Mouse (Mus musculus) lung, postnatal 14 days (tissue): Measurements from ENCODE around the gene Pcgf3.

Source experiments
- DNase-seq: peaks from one replicate; pipeline ENCODE4 v3.0.0; 2021

Pcgf3 gene

DNA sequence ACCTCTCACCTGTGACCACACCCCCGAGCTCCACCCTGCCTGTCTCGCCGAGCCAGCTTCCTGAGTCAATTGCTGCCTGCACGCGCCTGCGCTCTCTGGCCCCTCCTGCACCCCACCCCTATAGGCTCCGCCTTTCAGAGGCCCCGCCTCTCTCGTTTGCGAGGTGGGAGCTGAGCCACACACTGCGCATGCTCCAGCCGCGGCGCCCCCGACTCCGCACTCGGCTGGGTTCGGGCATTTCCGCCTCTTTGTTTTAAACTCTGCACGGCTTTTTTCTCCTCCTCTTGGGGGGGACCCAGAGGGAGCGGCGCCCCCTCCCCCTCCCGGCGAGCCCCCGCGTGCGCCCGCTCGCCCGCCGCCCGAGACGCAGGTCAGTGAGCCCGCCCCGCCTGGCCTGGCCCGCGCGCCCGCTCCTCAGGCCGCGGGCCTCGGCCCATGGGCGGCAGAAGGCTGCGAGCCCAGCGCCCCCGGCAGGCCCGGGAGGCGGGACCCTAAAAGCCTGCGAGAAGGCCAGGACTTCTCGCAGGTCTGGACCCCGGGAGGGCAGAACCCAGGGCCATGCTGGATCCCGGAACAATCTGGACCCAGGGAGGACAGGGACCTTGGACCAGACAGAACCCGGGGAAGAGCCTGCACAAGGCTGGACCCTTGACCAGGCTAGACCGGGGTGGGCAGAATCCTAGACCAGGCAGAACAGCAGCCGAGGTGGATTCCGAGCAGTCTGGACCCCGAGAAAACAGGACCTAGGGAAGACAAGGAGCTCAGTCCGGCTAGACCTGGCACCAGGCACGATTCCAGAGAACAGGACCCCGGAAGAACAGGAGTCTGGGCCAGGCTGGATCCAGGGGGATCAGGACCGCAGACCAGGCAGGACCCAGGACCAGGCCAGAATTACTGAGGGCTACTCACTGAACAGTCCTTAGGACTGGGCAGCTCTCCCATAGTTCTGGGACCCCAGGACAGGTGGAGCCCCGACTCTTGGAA is at the start of gene Pcgf3:
TSS of gene Pcgf3 (plus strand) at position 151 of the 984 bp plus-strand sequence.
- DNase-seq, result peak; percentile 98

DNA sequence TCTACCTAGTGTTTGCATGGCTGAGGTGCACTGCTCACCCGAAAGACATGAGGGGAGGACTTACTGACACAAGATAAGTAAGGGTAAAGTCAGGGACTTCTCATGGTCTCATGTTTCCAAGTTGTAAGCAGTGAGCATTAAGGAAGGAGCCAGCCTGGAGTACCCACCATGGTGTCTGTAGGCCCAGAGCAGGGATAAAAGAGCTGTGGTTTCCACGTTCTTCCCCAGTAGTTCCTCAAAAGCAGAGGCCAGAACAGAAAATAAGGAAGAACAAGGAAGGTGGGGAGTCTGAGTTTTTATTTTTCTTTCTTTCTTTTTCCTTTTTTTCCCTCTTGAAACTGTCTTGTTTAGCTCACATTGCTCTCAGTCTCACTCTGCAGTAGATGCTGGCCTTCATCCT is 46.3 kb upstream of the Pcgf3 start:
- DNase-seq, result no peak

DNA sequence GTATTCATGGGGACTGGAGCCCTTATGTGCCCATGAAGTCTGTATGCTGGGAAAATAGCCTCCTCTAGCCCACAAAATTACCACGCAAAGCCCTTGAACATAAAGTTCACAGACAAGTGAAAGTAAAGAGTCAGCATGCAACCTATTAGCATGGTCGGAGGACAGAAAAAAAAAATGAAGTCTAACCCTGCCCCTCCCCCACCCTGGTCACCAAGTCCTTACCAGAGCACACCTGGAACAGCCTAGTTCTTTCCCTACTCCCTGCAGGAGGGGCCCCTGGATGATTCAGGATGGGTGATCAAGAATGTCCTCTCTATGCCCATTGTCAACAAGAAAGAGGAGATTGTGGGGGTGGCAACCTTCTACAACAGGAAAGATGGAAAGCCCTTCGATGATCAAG is 38.3 kb upstream of the Pcgf3 start:
- DNase-seq, result no peak

DNA sequence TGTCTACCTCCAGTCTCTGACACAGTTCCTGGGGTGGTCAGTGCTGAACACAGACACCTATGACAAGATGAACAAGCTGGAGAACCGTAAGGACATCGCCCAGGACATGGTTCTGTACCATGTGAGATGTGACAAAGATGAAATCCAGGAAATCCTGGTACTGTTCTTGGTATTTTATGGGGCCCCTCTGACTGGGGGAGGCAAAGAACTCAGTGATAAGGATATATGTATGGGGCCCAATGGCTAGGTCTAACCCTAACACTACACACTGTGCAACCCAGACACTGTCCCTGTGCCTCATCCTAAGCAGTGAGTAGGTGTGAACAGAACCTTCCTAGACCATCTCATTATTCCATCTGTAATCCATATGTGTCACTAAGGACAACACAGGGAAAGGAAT is 37.6 kb upstream of the Pcgf3 start:
- DNase-seq, result no peak

DNA sequence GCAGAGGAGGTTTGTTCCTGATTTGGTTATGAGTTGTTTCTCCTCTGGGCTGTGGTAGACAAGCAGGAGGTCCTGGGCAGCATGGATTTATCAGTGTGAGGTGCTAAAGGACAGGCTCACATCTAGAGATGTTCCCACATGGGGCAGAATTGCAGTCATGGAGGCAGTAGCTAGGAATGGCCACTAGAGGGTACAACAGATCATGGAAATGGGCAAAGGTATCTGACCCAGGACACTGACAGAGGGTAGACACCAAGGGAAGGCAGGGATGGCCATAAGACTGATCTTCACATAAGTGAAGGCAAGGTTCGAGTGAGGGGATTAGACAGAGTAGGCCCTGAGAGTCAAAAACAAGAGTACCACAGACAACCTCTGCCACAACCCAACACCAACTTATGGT is 33.8 kb upstream of the Pcgf3 start:
- DNase-seq, result peak; percentile 60

DNA sequence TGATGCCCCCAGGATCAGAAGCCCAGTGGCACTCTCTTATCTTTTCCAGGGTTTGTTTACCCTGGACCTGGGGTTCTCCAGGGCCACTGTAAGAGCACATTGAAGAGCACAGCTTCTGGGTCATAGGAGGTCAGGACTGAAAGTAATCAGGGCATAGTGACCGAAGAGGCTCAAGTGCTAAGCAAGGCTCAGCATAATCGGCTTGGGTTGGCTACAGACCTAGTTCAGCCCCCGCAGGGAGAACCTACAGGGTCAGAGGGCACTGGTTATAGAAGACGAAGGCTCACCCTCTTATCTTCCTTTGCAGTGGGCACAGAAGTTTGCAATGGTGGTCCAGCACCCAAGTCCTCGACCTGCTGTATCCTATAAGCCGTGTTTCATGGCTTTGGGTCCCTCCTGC is 29.8 kb upstream of the Pcgf3 start:
- no peak for DNase-seq

DNA sequence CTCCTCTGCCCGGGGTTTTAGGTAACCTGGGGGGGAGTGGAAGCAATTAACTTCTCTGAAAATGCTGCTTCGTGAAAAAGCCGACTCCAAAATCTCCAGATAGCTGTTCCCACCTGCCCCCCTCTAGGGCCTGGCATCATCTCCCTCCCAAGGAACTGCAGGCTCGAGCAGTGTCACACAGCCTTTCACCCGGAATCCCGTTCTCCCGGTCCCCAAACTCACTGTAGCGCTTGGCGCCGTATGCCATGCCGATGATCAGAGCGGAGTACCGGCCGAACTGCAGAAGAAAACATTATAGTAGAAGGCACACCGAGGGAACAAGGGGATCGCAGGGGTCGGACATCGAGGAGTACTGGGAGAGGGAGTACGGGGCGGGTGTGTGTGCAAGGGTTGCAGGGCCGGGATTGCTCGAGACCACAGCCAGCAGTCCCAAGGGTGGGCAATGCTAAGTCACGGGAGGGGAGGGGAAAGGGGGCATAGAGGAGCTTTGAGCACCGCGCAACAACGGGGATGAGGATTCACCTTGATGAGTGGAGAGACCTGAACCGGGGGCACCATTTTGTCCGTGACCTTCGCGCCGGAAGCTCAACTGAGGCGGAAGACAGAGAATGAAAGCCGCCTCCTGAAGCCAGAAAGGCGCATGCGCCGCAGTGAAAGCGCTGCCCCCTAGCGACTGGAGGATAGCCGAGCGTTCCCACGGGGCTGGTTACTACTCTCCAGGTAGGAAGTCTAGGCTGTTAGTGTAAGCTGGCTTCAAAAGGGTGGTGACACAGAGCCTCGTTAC is 27.0 kb upstream of the Pcgf3 start, which contains the start of gene Atp5k:
TSS of gene Atp5k (minus strand) at position 645 of the 784 bp plus-strand sequence.
- peak; percentile 95 for DNase-seq

DNA sequence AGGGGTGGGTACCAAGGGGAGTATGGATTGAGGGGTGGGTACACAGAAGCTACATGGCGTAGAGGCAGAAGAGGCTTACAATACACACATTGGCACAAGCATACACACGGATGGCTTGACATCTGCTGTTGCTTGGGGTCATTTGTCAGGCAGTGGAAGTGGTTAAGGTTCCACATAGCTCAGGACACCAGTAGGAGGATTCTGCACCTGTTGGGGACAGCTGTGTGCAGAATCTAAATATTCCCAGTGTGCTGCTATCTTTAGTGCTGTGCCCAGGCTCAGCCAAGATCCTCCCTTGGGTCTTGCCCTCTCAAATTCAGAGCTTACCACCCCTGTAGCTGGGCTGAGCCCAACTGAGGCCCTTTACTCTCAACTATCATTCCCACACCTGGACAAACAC is 24.9 kb upstream of the Pcgf3 start:
- no peak for DNase-seq

DNA sequence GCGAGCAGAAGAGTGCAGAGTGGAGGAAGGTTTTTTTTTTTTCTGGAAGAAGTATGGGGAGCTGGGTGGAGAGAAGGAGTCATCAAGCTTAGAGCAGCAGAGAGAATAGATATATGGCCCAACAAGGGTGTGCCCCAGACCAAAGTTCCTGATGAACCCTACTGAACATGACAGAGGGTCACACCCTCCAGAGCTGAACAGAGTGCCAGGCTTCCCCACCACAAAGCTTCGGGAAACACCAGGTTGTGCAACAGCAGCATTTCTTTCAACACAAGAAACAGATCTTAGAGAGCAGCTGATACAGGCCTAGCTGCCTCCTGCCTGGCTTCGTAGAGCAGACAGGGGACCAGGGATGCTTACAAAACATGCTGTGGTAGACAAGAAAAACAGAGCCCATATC is 14.1 kb upstream of the Pcgf3 start:
- no peak for DNase-seq

DNA sequence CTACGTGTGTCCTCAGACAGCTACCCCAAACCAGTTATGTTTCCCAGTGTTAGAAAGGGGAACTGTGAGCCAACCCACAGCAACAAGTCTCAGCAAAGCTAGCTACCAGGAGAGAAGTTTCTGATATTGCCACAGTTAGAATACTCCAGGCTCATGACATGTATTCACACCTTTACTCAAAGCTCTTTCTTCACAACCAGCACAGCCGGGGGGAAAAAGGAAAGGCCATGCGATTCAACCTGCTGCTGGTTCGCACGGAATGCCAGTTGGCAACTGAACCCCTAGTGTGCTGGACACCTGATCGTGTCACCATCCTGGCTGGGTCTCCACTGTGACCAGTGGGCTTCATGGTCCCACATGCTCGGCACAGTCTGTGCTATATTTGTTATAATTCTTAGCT is 13.2 kb upstream of the Pcgf3 start:
- DNase-seq, result no peak

DNA sequence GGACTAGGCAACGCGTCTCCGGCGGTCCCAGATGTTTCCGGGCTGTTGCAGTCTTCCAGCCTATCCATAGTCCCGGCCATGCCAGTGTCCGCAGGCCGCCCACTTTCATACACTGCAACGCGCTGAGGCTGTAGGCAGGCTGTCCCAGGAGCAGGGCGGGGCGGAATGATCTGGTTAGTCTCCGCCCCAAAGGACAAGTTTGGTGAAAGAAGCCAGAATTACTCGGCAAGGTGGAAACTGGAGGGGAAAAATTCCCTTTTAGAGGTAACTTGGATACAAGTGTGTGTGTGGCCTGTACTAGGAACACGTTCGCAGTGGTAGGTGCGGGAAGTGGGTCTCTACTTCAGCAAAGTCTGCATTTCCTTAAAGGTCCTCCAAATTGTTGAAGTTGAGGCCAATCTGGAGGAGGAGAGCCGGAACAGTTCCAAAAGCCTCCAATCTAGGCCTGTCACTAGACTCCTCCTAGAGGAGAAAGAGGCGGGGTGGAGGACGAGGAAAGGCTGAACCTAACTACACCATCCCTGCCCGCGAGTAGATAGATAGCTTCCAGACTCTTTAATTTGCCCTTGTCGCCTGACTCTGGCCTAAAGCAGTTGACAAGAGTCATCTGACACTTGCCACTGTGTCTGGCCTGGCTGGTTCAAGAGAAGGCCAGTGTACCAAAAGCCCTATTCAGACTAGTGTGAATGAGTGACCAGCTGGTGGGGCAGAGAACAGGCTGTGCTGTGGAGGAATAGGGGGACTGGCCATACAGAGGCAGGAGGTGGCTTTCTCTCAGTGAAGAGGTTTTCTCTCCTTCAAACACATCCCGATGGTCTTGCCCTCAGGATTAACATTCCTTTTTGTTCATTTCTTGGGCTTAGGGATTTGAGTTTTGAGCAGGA is 12.0 kb upstream of the Pcgf3 start, which contains the start of gene Mfsd7a:
TSS of gene Mfsd7a (minus strand) at position 107 of the 884 bp plus-strand sequence.
- DNase-seq, result peak; percentile 78

DNA sequence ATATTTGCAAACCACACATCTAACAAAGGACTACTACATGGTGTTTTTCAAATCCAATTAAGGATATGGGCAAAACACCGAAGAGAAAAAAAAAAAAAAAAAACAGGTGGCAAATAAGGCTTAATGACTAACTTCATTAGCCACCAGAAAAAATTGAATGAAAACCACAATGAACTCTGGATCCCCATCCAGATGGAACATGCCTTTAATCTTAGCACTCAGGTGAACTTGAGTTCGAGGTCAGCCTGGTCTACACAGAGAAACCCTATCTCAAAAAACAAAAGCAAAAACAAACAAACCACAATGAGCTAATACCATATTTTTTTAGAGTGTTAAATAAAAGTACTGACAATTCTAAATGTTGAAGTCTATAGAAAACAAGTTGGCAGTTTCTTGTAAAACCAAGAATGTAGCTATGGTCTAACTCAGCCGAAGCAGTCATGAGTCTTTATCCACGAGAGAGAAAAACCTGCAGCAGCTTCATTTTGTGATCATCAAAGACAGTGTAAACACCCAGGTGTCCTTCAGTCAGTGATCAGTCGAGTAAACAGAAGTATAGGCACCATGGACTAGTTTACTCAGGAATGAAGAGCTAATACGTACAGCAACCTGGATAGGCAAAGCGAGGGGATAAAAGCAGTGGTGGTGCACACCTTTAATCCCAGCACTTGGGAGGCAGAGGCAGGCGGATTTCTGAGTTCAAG is 10.0 kb upstream of the Pcgf3 start:
- no peak for DNase-seq

DNA sequence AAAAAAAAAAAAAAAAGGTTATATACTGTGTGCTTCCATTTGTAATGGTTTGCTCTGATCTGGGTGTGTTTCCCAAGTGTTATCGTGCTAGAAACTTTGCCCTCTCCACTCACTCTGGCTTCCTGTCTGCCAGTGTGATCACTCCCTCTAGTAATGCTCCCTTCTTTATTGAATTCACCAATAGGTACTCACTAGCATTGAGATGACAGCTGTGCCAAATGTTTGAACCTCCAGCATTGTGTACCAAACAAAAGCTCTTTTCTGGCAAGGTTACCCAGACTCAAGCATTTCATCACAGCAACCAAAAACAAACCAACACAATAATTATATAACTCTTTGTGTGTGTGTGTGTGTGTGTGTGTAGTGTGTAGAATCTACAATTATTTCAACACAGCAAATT is 9.4 kb upstream of the Pcgf3 start:
- no peak for DNase-seq

DNA sequence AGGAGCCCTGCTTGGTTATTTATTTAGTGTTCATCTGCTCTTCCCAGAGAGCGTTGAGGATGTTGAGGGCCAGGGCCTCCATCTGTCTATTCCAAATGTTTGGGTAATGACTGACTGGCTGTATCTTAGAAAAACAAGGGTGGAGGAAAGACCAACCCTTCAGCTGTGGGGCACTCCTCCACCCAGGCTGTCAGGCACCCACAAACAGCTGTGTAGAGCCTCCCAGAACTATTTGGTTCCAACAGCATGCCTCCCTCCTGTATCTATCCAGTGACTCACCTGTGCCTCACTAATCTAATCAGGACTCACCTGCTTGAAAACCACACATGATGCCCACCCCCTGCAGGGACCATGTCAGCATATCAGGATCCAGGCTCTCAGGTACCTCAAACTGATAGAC is 8.6 kb upstream of the Pcgf3 start:
- DNase-seq, result no peak

DNA sequence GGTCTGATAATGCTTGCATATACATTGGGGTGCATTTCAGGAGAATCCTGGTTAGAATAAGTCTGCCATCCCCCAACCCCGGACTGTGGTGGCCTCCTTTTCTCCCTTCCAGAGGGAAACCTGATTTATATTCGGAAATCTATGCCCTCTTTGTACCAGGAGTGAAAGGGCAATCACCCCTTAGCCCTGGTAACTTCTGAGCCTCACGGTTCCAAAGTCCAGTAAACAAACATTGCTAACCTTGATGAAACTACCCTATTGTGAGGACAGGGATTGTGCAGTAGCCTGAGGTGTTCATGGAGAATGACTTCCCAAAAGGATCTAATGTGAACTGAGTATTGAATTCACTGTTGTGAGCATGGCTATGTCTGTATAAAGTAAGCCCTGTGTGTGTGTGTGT is 6.9 kb upstream of the Pcgf3 start:
- no peak for DNase-seq

DNA sequence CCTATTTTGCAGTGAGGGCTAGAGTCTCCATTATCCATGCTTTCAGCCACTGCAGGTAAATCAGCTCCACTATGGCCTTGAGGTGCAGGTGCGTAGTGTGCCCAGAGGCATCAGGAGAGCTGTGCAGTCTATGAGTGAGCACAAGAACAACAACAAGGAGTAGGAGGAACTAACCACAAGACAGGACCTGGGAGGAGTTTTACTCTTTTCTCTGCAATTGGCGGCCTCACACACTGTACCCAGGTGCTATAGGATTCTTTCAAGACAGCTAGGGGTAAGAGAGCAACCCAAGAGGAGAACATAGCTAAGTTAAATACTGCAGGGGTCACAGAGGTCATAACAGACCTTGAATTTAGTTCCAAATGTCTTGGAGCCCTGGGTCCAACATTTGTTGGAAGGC is 2.3 kb upstream of the Pcgf3 start:
- no peak for DNase-seq

DNA sequence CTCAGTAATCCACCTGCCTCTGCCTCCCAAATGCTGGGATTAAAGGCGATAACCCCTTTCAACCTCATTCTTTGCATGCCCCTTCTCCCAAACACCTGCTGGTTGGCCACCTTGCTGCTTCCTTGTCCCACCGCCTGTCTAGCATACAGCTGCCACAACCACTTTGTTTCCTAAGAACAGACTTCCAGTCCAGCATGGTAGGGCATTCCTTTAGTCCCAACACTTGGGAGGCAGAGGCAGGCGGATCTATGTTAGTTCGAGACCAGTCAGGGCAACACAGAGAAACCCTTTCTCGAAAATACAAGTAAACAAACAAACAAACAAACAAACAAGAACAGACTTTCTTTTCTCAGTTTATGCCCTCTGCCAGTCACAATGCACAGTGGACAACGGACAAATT is 571 bp upstream of the Pcgf3 start:
- DNase-seq, result no peak

DNA sequence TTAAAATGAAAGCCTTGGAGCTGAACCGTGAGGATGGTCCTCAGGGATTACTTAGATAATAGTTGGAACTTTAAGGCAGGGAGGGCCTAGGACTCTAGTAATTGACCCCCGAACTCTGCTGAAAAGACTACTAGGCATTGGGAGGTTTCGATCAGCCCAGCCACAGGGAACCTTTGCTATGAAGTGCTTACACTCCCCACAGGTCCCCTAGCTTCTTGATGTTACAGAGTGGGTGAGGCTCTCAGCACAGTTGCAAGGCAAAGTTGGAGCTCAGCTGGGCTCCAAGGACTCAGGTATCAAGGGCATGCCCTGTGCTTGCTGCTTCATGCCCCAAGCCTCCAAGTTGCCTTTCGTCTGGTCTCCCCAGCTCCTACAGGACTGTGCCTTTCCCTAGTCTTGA is 1.4 kb downstream of the Pcgf3 start:
- DNase-seq, result no peak

DNA sequence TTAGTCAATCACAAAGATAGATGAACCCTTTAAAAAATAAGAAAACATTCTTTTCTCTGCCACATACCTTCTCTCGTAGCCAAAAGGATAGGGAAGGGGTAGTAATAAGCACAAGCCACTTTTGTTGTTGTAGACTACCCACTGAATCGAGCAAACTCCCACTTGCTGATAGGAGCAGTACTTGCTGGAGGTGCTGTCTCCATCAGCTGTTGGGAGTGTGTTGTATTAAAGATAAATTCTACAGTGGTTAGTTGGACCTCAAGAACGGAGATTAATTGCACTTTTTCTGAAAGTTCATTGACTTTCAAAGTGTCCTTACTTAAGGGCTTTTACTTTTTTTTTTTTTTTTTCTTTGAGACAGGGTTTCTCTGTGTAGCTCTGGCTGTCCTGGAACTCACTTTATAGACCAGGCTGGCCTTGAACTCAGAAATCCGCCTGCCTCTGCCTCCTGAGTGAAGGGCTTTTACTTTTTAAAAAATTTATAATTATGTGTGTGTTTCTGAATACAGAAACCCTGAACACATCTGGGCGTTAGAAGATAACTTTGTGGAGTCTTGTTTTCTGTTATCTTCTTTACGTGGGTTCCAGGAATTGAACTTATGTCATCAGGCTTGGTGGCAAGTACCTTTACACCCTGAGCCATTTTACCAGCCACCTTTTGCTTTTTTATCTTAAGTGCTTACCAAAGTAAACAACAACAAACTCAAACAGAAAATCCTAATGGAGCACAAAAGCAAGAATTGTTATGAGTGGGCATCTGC is 4.3 kb downstream of the Pcgf3 start:
- no peak for DNase-seq

DNA sequence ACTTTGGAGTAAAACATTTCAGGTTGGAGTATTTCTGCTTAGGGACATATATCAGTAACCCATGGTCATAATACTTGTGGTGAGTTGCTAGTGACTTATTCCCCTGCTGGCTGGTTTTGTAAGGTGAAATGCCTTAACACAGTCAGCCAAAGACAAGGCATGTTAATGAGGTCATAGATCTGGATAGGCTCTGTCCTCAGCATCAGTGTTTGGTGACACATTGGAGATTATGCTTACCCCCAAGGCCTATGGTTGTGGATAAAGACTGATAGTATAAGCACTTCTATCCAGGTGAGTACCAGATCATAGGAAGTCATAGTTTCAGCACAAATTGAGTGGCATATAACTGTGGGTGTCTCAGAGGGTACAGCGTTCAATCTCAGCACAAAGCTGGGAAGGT is 5.6 kb downstream of the Pcgf3 start:
- no peak for DNase-seq

DNA sequence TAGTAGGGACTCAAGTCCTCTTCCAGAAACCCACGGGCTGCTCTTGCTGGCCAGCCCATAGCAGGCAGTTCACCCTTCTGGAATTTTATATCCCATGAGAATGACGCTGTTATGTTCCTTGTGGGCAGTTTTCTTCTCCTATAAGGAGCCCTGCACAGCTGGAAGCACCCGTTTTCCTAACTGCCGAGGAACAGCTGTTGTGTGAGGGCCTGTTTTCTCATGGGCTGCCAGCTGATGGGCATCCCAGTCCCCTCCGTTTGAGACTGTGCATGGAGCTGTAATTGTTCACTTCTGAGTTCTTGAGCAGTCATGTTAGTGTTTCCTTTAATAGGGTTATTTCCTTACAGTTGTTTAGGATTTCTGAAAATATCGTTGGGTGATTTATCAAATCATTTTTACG is 8.6 kb downstream of the Pcgf3 start:
- no peak for DNase-seq
